Mouse (Mus musculus) hindbrain, postnatal 0 days (tissue): ENCODE results near the gene Olfr1389. TPM values are rescaled to one million over a fixed set of nuclear protein-coding genes. Genes with fewer than 3 reads are reported as not detected.
A peak's percentile ranks its signal among the peaks of the same experiment; 100 is the strongest.
"Not testable (repeated sequence)": the region's sequence is repeated elsewhere in the genome, so short reads cannot be mapped to it uniquely, and the experiment has no call there.

ENCODE experiments used
- ATAC-seq: fragments of 200-750 bp; cut with Nextera tagmentation; 2 replicates; pipeline ENCODE4 v1.8.0; 2017; ENCODE audit warnings: mild to moderate bottlenecking, moderate TSS enrichment, moderate library complexity
- DNase-seq: peaks from one replicate; pipeline ENCODE4 v3.0.0-alpha.2; 2015; ENCODE audit warnings: low spot score
- H3K27ac ChIP-seq: fragments of 300-500 bp; sonication (generic); 2 replicates; pipeline ENCODE4 v1.5.1; 2014; ENCODE audit warnings: mild to moderate bottlenecking
- H3K27me3 ChIP-seq: fragments of 300-500 bp; sonication (generic); 2 replicates; pipeline ENCODE4 v1.6.1; 2014; ENCODE audit warnings: low read length, mixed read lengths; ENCODE audit not compliant: insufficient read depth
- H3K36me3 ChIP-seq: fragments of 300-500 bp; sonication (generic); 2 replicates; pipeline ENCODE4 v1.6.1; 2014; ENCODE audit warnings: low read length, mixed read lengths; ENCODE audit not compliant: insufficient read depth
- H3K4me1 ChIP-seq: fragments of 300-500 bp; sonication (generic); 2 replicates; pipeline ENCODE4 v1.6.1; 2014; ENCODE audit warnings: antibody characterized with exemption, low read length, mixed read lengths; ENCODE audit not compliant: insufficient read depth
- H3K4me2 ChIP-seq: fragments of 300-500 bp; sonication (generic); 2 replicates; pipeline ENCODE4 v1.6.1; 2014; ENCODE audit warnings: low read depth, mild to moderate bottlenecking, low read length, moderate library complexity, mixed read lengths
- H3K4me3 ChIP-seq: fragments of 300-500 bp; sonication (generic); 2 replicates; pipeline ENCODE4 v1.5.1; 2014; ENCODE audit warnings: low read length
- H3K9ac ChIP-seq: fragments of 300-500 bp; sonication (generic); replicated peaks from 2 replicates; pipeline ENCODE4 v1.6.1; 2014; ENCODE audit warnings: mild to moderate bottlenecking, low read length, moderate library complexity, mixed read lengths
- H3K9me3 ChIP-seq: fragments of 300-500 bp; sonication (generic); 2 replicates; pipeline ENCODE4 v1.6.1; 2016; ENCODE audit warnings: low read length, mixed read lengths
- CTCF ChIP-seq: IDR thresholded peaks from 2 replicates; pipeline ENCODE4 v1.5.1; 2016; ENCODE audit warnings: antibody characterized with exemption, control low read depth, low read depth
- WGBS: fragments of 180-500 bp; shearing (Covaris S2); extraction: QIAGEN DNeasy Blood & Tissue Kit; methylation state at CpG from one replicate; pipeline ENCODE4 v1.1.7; 2014; 5-methylcytosine and 5-hydroxymethylcytosine counted together
- polyA plus RNA-seq: library from polyadenylated mRNA; unstranded; fragments of >200 nt; fragmentation: Nextera tagmentation; extraction: Ambion mirVana; gene quantifications from 2 replicates; pipeline ENCODE4 v1.2.1, GENCODE M21; 2015
- total RNA-seq: library from RNA; depleted of rRNA; stranded (reverse); fragments of >200 nt; gene quantifications from 2 replicates; pipeline ENCODE4 v1.2.3, GENCODE M21; 2014; rRNA removed

Olfr1389 gene
- total and polyA plus RNA-seq, 2 experiments from 2014 or later = not detected

DNA sequence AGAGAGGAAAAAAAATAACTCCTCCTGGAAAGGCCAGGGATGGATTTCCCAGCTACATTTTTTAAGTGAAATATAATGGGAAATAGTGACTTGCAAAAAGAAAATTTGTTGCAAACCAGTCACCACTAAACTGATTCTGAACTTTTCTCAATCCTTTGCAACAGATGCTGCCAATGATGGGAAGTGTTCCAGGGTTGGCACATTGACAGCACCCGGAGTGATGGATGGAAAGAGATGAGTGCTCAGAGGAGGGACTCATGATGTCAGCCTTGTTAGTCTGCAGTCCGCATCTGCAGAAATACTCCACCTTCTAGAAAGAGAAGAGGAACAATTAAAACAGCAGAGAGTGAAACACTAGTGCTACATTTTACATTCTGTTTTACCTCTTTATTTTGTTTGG, 6.8 kb downstream of the Olfr1389 start:
- H3K9ac ChIP-seq = no peak overlapping the region
- 70% methylated on average over 2 of the region's 2 CpGs for WGBS
- no peak overlapping the region for H3K4me2 ChIP-seq
- H3K36me3 ChIP-seq = no peaks in the 10 kb centered on the region
- ATAC-seq (no peak), DNase-seq (peak; percentile 54)
- H3K9me3 ChIP-seq = no peaks in the 10 kb centered on the region
- no peaks in the 10 kb centered on the region for H3K27me3 ChIP-seq
- no peak for TF ChIP-seq CTCF
- H3K4me3 ChIP-seq = no peak overlapping the region
- H3K4me1 ChIP-seq = no peaks in the 10 kb centered on the region
- H3K27ac ChIP-seq = no peak overlapping the region

DNA sequence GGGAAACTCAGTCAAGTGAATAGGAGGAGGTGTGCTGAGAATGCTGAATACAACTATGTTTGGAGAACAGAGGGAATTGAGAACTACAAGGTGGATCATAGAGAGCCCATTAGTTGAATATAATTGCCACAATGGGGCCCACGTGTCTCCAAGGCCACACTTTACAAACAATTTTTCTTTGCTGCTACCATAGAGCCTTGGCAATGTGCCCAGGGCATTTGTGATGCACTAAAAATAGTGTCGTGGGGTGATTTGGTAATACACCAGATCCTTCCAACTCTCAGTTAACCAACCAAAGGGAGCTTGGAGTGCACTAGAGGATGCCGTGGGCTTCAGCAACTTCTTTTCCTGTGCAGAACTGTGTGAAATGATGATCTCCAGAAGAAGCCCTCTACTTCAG, 13.5 kb downstream of the Olfr1389 start, which contains the start of gene Olfr1388:
Gene Olfr1388, plus strand, starts transcription at position 214 of the 400 bp plus-strand sequence.
- Histone ChIP-seq H3K27ac (no peak within 1 kb of the TSS), H3K9me3 (no peaks in the 10 kb centered on the region), H3K36me3 (no peaks in the 10 kb centered on the region), H3K27me3 (no peaks in the 10 kb centered on the region), H3K9ac (no peak within 1 kb of the TSS), H3K4me1 (no peaks in the 10 kb centered on the region), H3K4me2 (no peak within 1 kb of the TSS), H3K4me3 (no peak within 1 kb of the TSS)
- ATAC-seq (no peak), DNase-seq (no peak)
- TF ChIP-seq CTCF = no peak
- WGBS = 45% methylated on average over 3 of the region's 3 CpGs

DNA sequence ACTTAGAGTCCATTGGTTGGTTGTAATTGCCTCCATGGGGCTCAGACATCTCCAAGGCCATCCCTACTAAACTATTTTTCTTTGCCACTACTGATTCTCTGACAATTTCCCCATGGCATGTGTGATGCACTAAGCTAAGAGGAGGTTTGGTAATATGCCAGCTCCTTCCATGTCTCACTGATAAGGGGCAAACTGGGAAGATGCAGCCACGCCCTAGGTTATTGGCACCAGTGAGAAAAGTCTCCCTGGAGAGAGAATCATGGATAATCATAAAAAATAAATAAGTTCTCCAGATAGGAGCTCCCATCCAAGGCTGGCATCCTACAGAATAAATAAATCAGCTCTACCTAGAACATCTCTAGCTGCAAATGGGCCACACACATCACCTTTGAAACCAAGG, 32.2 kb downstream of the Olfr1389 start, which contains the start of gene Olfr1387:
Gene Olfr1387, plus strand, starts transcription at position 301 of the 400 bp plus-strand sequence.
- no peaks in the 10 kb centered on the region for H3K4me1 ChIP-seq
- H3K9me3 ChIP-seq = no peaks in the 10 kb centered on the region
- H3K4me2 ChIP-seq = no peak within 1 kb of the TSS
- H3K36me3 ChIP-seq = no peaks in the 10 kb centered on the region
- ATAC-seq (no peak), DNase-seq (no peak)
- TF ChIP-seq CTCF = no peak
- 68% methylated on average over 1 of the region's 1 CpGs for WGBS
- no peak within 1 kb of the TSS for H3K4me3 ChIP-seq
- no peak within 1 kb of the TSS for H3K9ac ChIP-seq
- no peak within 1 kb of the TSS for H3K27ac ChIP-seq
- H3K27me3 ChIP-seq = no peaks in the 10 kb centered on the region

DNA sequence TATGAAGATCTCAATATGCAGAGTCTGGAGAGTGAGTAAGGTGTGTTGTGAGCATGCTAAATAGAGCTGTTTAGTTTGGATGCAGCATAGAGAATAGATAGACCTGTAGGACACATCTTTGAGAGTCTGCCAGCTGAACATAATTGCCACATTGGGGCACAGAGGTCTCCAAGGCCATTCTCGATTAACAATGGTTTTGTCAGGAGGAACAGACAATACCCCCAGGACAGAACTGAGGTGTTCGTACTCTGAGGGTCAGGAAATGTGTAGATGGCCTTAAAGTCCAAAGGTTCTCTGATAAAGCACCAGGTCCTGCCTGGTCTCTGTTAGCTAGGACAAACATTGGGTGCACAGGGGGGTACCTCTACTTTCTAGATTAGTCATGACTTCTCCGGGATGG, 41.9 kb downstream of the Olfr1389 start, which contains the start of gene Olfr1386:
Gene Olfr1386, plus strand, starts transcription at position 301 of the 400 bp plus-strand sequence.
- H3K4me3 ChIP-seq, H3K9ac ChIP-seq, H3K27me3 ChIP-seq, H3K9me3 ChIP-seq, H3K4me2 ChIP-seq, H3K4me1 ChIP-seq, H3K27ac ChIP-seq, ATAC-seq, DNase-seq, H3K36me3 ChIP-seq: not testable (repeated sequence)
- 76% methylated on average over 2 of the region's 3 CpGs for WGBS

Other genes starting within 250 kb of the Olfr1389 start
- 0.37 TPM in 1 of 2 replicates, not detected in the other for gene Btnl9, start 235.9 kb upstream of the Olfr1389 start, total RNA-seq
- gene Btnl9, start 235.9 kb upstream of the Olfr1389 start, polyA plus RNA-seq = 0.39 and 0.50 TPM in 2 replicates
- gene Zfp62, start 219.8 kb upstream of the Olfr1389 start, total RNA-seq = 20.2 and 25.0 TPM in 2 replicates
- gene Zfp62, start 219.8 kb upstream of the Olfr1389 start, polyA plus RNA-seq = 25.7 and 25.8 TPM in 2 replicates
- 87.4 and 109 TPM in 2 replicates for gene Mgat1, start 178.9 kb upstream of the Olfr1389 start, total RNA-seq
- gene Mgat1, start 178.9 kb upstream of the Olfr1389 start, polyA plus RNA-seq = 33.6 and 35.3 TPM in 2 replicates
- 0.86 TPM in 1 of 2 replicates, not detected in the other for gene Olfr1393, start 144.8 kb upstream of the Olfr1389 start, total RNA-seq
- gene Olfr1393, start 144.8 kb upstream of the Olfr1389 start, polyA plus RNA-seq = 0.10 and 0.13 TPM in 2 replicates
- not detected in 2 replicates for gene Olfr1392, start 137.8 kb upstream of the Olfr1389 start, total RNA-seq
- not detected in 2 replicates for gene Olfr1392, start 137.8 kb upstream of the Olfr1389 start, polyA plus RNA-seq
- gene Olfr10, start 118.3 kb upstream of the Olfr1389 start, total RNA-seq = not detected in 2 replicates
- gene Olfr10, start 118.3 kb upstream of the Olfr1389 start, polyA plus RNA-seq = not detected in 2 replicates
- gene Olfr1391, start 100.3 kb upstream of the Olfr1389 start, total RNA-seq = not detected in 2 replicates
- gene Olfr1391, start 100.3 kb upstream of the Olfr1389 start, polyA plus RNA-seq = not detected in 2 replicates
- gene Olfr1390, start 87.9 kb upstream of the Olfr1389 start, total RNA-seq = not detected in 2 replicates
- gene Olfr1390, start 87.9 kb upstream of the Olfr1389 start, polyA plus RNA-seq = not detected in 2 replicates
- gene Olfr1388, start 13.6 kb downstream of the Olfr1389 start, total RNA-seq = 0.10 TPM in 1 of 2 replicates, not detected in the other
- 0.08 TPM in 1 of 2 replicates, not detected in the other for gene Olfr1388, start 13.6 kb downstream of the Olfr1389 start, polyA plus RNA-seq
- not detected in 2 replicates for gene Olfr1387, start 32.3 kb downstream of the Olfr1389 start, total RNA-seq
- not detected in 2 replicates for gene Olfr1387, start 32.3 kb downstream of the Olfr1389 start, polyA plus RNA-seq
- not detected in 2 replicates for gene Olfr1386, start 42.0 kb downstream of the Olfr1389 start, total RNA-seq
- not detected in 2 replicates for gene Olfr1386, start 42.0 kb downstream of the Olfr1389 start, polyA plus RNA-seq
- gene Olfr1385, start 66.0 kb downstream of the Olfr1389 start, total RNA-seq = not detected in 2 replicates
- not detected in 2 replicates for gene Olfr1385, start 66.0 kb downstream of the Olfr1389 start, polyA plus RNA-seq
- gene Olfr1384, start 83.7 kb downstream of the Olfr1389 start, total RNA-seq = not detected in 2 replicates
- not detected in 2 replicates for gene Olfr1384, start 83.7 kb downstream of the Olfr1389 start, polyA plus RNA-seq
- gene Olfr1383, start 96.6 kb downstream of the Olfr1389 start, total RNA-seq = not detected in 2 replicates
- not detected in 2 replicates for gene Olfr1383, start 96.6 kb downstream of the Olfr1389 start, polyA plus RNA-seq
- gene Olfr1382, start 105.2 kb downstream of the Olfr1389 start, total RNA-seq = not detected in 2 replicates
- gene Olfr1382, start 105.2 kb downstream of the Olfr1389 start, polyA plus RNA-seq = not detected in 2 replicates
- gene Olfr1381, start 120.4 kb downstream of the Olfr1389 start, total RNA-seq = not detected in 2 replicates
- gene Olfr1381, start 120.4 kb downstream of the Olfr1389 start, polyA plus RNA-seq = not detected in 2 replicates
- not detected in 2 replicates for gene Olfr1380, start 133.8 kb downstream of the Olfr1389 start, total RNA-seq
- gene Olfr1380, start 133.8 kb downstream of the Olfr1389 start, polyA plus RNA-seq = not detected in 2 replicates
- 2.5 and 3.7 TPM in 2 replicates for gene Flt4, start 186.2 kb downstream of the Olfr1389 start, total RNA-seq
- 1.2 TPM in 2 replicates for gene Flt4, start 186.2 kb downstream of the Olfr1389 start, polyA plus RNA-seq
- not detected in 2 replicates for gene Scgb3a1, start 240.5 kb downstream of the Olfr1389 start, total RNA-seq
- gene Scgb3a1, start 240.5 kb downstream of the Olfr1389 start, polyA plus RNA-seq = 0.33 and 0.55 TPM in 2 replicates